Mouse (Mus musculus) layer of hippocampus, postnatal 25 days (tissue): ENCODE results near the gene Zbtb20. TPM values are rescaled to one million over a fixed set of nuclear protein-coding genes. Genes with fewer than 3 reads are reported as not detected.

Experiments used
- DNase-seq, 2 experiments: peaks; one replicate each; pipeline ENCODE4 v3.0.0; 2022; ENCODE audit warnings: mixed read lengths in 2 of 2, low spot score in 1 of 2; ENCODE audit errors: extremely low spot score in 1 of 2
- total RNA-seq, 2 experiments: library from RNA; stranded (reverse); gene quantifications; 2 replicates each; pipeline ENCODE4 v1.2.3; 2021

Zbtb20 gene
- total RNA-seq, 2 experiments from 2014 or later: 251 to 334 TPM

DNA sequence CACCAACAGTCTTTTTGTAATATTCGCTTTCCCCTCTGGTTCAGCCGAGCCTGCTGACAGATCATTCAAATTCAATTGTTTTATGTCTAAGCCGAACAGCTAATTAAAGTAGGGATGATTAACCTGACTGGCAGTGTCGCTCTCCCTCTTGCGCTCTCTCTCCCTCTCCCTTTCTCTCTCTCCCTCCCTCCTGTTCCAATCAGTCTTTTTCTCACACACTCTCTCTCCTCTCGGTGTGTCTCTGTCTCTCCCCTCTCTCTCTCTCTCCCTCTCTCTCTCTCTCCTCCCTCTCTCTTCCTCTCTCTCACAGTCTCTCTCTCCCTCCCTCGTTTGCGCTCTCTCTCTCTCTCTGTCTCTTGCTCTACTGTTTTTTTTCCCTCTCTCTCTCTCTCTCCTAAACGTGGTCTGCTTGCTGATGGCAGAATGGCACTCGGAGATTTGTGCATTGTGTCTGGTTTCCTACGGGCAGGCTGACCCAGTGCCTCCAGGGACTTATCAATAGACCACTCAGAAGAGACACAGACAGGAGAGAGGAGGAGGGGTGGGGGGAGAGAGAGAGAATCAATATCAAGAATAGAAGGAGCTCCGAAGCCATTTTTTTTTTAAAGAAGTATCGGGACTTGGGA, 627.4 kb downstream of the Zbtb20 start:
- DNase-seq: no peak

DNA sequence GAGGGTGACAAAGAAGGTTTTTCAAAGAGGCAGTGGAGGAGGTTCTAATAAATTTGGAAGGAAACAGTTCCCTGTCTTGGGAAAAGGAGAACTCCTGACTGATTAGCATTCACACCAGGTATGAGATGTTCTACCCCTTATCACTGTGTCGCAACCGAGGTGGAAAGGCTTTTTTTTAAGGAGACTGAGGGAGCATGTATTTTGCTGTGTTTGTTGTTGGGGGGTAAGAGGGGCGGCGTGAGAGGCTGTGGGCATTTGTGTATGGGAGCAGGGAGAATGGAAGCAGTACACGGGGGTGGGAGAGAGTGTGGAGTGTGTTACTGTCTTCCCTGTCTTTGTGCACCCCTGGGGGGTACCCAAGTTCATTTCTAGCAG, 627.9 kb downstream of the Zbtb20 start:
- DNase-seq: no peak

- peak in 1 of 2 experiments; percentile 80 for DNase-seq
These were observed 628.5 kb downstream of the Zbtb20 start for GRCm38 (mm10) chr16:43504151-43504550.

DNA sequence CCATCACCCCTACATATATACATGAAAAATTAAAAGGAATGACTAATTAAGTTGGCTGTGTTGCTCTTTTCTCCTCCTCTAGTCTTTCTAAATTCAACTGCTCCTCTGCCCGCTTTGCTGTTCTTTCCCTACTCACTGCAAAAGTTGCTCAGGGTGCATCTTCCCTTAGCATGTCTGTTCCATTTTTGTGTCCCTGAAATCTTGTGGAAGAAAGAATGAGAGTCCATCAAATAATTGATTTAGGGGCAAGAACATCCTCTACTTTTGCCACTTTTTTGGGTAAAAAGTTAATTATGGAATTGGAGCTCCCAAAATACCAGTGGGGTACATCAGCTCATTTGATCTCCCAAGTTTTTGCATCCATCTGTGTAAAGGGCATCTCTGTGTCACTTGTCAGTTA, 628.9 kb downstream of the Zbtb20 start:
- no peak for DNase-seq

DNA sequence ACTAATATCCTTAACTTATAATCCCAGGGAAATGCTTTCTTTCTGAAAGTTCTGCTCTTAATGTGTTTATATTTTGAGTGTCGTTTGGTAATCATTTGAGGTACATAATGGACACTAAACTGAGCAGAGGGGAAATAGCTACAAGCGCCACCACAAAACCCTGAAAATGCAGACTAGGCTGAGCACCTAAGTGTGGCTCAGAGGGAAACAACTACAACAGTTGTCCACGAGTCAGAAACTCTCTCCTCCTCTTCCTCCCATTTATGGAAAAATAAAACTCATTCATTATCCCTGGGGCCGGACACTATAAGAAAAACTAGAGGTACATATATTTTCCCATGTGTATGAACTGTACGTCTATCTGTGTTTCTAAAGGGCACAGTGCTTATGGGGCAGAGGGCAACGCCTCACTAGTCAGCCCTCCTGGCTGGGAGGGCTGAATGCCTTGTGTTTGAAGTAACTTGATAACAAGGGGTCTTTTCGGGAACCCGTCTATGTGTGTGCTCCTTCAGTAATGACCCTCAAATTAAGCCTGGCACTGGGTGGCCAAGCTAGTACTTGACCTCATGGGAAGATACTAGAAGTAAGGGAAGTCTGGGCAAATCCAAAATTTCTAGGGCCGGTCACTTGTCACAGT, 629.8 kb downstream of the Zbtb20 start:
- no peak for DNase-seq

- no peak for DNase-seq
These were observed 630.6 kb downstream of the Zbtb20 start for GRCm38 (mm10) chr16:43506189-43506751.

DNA sequence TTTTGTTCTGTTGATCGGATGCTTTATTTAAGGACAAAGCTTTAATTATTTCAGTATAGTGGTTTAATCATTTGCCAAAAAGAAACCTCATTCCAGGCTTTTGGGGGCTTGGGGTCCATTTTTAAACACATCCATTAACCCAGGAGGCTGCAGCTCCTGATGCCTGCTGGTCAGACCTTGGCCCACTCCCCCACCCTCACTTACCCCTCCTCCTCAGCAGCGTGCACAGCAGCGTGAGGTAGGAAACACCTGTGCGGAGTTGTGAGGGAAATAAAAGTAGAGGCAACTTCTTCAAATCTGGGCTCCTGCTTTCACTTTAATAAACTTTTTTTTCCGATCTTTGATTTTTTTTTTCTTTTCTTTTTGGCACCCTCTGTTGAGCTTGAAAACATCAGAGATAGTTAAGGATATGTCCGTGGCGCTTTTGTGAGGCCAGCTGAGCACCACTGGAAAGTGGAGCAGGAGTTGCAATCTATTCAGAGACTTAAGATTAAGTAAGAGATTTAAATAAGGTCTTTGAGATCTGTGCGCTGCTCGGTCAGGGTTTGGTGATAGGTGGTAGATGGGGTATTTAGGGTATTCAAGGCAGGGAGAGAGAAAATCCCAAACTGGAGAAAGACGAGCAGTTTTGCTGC, 631.2 kb downstream of the Zbtb20 start:
- DNase-seq: no peak

- DNase-seq: no peak
These were observed 632.7 kb downstream of the Zbtb20 start for GRCm38 (mm10) chr16:43508166-43508998.

GRCm38 (mm10) chr16:43510516-43510915, 634.8 kb downstream of the Zbtb20 start:
- no peak for DNase-seq

DNA sequence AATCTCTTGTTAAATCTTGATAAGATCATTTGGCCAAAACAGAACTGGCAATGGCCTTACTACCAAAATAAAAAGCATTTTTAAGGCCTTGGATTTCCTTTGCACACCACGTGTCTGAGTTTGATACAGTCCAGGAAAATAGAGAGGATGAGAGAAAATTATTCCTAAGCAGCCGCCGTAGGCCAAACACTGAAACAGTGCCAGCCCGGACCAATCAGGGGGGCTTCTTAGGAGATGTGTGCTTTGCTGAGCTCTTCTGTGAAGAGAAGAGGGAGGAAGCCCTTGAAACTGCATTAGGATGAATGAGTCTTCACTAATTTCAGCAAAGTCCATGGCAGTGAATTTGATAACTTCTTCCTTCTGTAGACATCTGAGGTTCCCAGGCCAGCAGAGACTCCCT, 635.9 kb downstream of the Zbtb20 start:
- no peak for DNase-seq

GRCm38 (mm10) chr16:43513933-43514332, 638.3 kb downstream of the Zbtb20 start:
- no peak for DNase-seq

- DNase-seq: no peak
These were observed 639.9 kb downstream of the Zbtb20 start for GRCm38 (mm10) chr16:43515538-43515937.

- DNase-seq: no peak
These were observed 644.6 kb downstream of the Zbtb20 start for GRCm38 (mm10) chr16:43520274-43520673.

DNA sequence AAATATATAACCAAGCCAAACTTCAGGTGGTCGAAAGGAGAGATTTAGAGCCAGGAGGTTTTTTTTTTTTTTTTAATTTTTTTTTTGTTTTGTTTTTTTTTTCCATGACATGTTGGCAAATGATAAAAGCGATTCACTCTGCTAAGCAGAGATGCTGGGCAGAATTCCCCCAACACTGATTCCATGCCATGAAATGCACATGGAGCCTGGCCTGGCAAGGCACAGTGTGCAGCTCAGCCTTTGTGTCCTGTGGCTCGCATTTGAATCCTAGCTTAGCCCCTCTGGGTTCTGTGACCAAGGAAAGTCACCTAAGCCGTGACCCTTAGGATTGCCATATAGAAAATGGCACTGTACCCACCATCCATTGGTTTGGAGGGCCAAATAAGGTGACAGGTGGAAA, 646.8 kb downstream of the Zbtb20 start:
- no peak for DNase-seq

DNA sequence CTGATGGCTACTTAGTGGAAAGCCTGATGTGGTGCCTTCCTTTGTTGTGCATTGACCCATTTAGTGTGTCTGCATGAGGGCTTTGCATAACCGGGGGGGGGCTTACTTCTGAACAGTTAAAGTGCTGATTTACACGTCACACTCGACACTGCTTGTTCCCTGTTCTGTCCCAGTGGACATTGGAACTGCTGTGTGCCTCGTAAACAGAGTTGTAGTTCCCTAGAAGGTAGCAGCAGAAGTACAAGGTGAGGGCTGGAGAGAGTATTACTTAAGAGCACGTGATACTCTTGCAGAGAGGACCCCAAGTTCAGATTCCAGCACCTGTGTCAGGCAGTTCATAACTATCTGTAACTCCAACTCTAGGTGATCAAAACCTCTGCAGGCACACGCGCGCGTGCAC, 648.5 kb downstream of the Zbtb20 start:
- no peak for DNase-seq

GRCm38 (mm10) chr16:43525624-43526023, 649.9 kb downstream of the Zbtb20 start:
- no peak for DNase-seq

DNA sequence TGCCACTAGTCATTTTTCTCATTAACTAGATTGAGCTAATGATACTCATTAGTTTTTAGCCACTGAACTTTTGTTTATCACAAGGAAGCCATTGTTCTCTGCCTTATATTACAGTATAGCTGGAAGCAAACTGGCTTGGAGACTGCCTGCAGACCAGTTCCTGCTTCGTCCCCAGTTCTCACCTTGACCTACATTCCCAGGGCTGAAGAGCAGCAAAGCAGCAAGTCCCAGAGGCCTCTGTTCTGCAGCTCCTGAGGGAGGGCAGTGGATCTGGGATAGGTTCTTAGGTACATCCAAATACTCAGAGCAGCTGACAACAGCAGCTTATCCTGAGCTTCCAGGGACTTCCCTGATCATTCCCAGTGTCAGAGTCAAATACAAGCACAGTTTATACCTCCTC, 652.6 kb downstream of the Zbtb20 start:
- no peak for DNase-seq

DNA sequence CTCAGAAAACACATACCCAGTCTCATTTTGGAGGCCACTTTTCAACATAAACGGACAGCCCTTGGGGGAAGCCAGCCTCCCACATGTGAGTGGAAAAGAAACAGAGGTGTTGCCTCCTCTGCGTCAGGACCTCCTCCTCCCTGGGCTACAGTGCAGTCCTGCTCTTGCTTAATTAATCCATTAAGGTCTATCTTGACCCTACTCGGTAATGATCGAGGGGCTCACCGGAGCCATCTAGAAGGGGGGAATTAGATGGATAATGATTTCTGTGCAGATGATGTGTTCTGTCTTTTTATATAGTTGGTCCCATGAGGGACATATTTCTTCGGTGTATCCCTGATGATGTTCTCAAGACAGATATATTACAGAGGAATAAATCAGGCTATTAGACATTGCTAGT, 655.6 kb downstream of the Zbtb20 start:
- DNase-seq: no peak

DNA sequence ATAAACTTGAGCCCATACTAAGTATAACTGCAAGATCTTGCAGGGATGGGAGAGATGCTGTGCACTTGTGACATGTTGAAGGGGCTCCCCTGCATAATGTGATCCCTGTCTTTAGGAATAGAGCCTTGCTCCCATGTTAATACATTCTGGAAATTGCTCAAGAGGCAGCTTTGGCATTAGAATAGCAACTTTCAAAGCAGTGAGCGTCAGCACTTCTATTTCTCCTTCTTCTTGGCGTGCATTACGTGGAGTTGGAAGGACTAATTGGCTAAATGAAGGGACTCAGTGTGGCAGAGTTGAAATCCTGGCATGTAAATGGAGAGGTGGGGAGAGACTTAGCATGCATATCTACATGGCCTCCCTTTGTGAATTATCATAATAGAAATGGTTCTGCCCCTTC, 658.4 kb downstream of the Zbtb20 start:
- DNase-seq: no peak

GRCm38 (mm10) chr16:43535912-43536311, 660.2 kb downstream of the Zbtb20 start:
- DNase-seq: no peak

DNA sequence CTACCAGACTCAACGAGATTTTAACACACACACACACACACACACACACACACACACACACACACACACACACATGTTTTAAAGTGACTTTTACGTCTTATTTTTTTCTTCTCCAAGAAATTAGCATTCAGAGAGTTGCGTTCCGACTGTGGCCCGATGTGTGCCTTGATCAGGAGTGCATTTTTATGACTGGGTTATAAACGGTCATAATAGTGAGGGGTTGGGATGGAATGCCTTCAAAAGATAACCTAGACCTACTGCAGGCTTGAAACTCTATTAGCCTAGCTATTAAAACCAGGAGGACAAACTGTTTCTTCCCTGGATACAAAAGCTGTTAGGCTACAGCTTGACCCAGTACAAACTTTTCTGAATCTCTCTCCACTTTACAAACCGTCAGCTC, 661.5 kb downstream of the Zbtb20 start:
- DNase-seq: no peak
